Mouse (Mus musculus) midbrain, embryonic 12.5 days (tissue): ENCODE data around the gene Cast. TPM values are rescaled to one million over a fixed set of nuclear protein-coding genes. Genes with fewer than 3 reads are reported as not detected.

Experiments
- ATAC-seq: fragments of 200-750 bp; cut with Nextera tagmentation; 2 replicates; pipeline ENCODE4 v1.8.0; 2017; ENCODE audit warnings: low read depth, moderate TSS enrichment, moderate library complexity; ENCODE audit not compliant: low FRiP score
- H3K27ac ChIP-seq: fragments of 300-500 bp; sonication (generic); replicated peaks from 2 replicates; pipeline ENCODE4 v1.5.1; 2016; ENCODE audit warnings: mild to moderate bottlenecking
- H3K27me3 ChIP-seq: fragments of 300-500 bp; sonication (generic); 2 replicates; pipeline ENCODE4 v1.6.1; 2016; ENCODE audit warnings: mild to moderate bottlenecking
- H3K36me3 ChIP-seq: fragments of 300-500 bp; sonication (generic); 2 replicates; pipeline ENCODE4 v1.6.1; 2016
- H3K4me1 ChIP-seq: fragments of 300-500 bp; sonication (generic); 2 replicates; pipeline ENCODE4 v1.6.1; 2016
- H3K4me2 ChIP-seq: fragments of 300-500 bp; sonication (generic); replicated peaks from 2 replicates; pipeline ENCODE4 v1.6.1; 2016; ENCODE audit warnings: mild to moderate bottlenecking, moderate library complexity
- H3K4me3 ChIP-seq: fragments of 300-500 bp; sonication (generic); 2 replicates; pipeline ENCODE4 v1.5.1; 2016; ENCODE audit warnings: mild to moderate bottlenecking
- H3K9ac ChIP-seq: fragments of 300-500 bp; sonication (generic); replicated peaks from 2 replicates; pipeline ENCODE4 v1.6.1; 2016; ENCODE audit warnings: mild to moderate bottlenecking, moderate library complexity
- H3K9me3 ChIP-seq: fragments of 300-500 bp; sonication (generic); 2 replicates; pipeline ENCODE4 v1.6.1; 2016; ENCODE audit warnings: mild to moderate bottlenecking
- WGBS: fragments of 180-500 bp; shearing (Covaris S2); methylation state at CpG from one replicate; pipeline ENCODE4 v1.1.7; 2016; 5-methylcytosine and 5-hydroxymethylcytosine counted together
- polyA plus RNA-seq: library from polyadenylated mRNA; unstranded; fragments of >200 nt; fragmentation: Nextera tagmentation; extraction: Ambion mirVana; gene quantifications from 2 replicates; pipeline ENCODE4 v1.2.1, GENCODE M21; 2016

Gene Cast
- polyA plus RNA-seq, 1 experiment from 2014 or later = 16.6 TPM

- H3K27ac ChIP-seq = no peak overlapping the region
- ATAC-seq = peak; percentile 97
- WGBS = under 1% methylated on average over 21 of the region's 21 CpGs
- no peaks in the 10 kb centered on the region for H3K36me3 ChIP-seq
- peak overlapping the region; percentile 39 for H3K4me3 ChIP-seq
- H3K4me2 ChIP-seq = peak overlapping the region; percentile 58
- H3K27me3 ChIP-seq = no peaks in the 10 kb centered on the region
- peaks cover 5% of the 10 kb centered on the region; the same call in 1 of the 2 replicates for H3K4me1 ChIP-seq
- peak overlapping the region; percentile 48; the same call in 1 of the 2 replicates for H3K9ac ChIP-seq
- no peaks in the 10 kb centered on the region for H3K9me3 ChIP-seq
Measured at GRCm38 (mm10) chr13:74770480-74770879, 38.1 kb downstream of the Cast start.

- Histone ChIP-seq H3K9me3 (no peaks in the 10 kb centered on the region), H3K4me1 (peaks cover 5% of the 10 kb centered on the region; the same call in 1 of the 2 replicates), H3K9ac (peak overlapping the region; percentile 48; the same call in 1 of the 2 replicates), H3K36me3 (no peaks in the 10 kb centered on the region), H3K27ac (no peak overlapping the region), H3K27me3 (no peaks in the 10 kb centered on the region), H3K4me3 (peak overlapping the region; percentile 39), H3K4me2 (peak overlapping the region; percentile 58)
- ATAC-seq = peak; percentile 34
- 16% methylated on average over 7 of the region's 8 CpGs for WGBS
Measured at GRCm38 (mm10) chr13:74769871-74770270, 38.7 kb downstream of the Cast start.

GRCm38 (mm10) chr13:74767186-74767585 is 41.4 kb downstream of the Cast start:
- Histone ChIP-seq H3K9ac (no peak overlapping the region), H3K27me3 (no peaks in the 10 kb centered on the region), H3K4me3 (no peak overlapping the region), H3K4me1 (peaks cover 5% of the 10 kb centered on the region; the same call in 1 of the 2 replicates), H3K9me3 (no peaks in the 10 kb centered on the region), H3K4me2 (no peak overlapping the region), H3K27ac (no peak overlapping the region), H3K36me3 (no peaks in the 10 kb centered on the region)
- WGBS = 76% methylated on average over 2 of the region's 2 CpGs
- ATAC-seq = no peak

GRCm38 (mm10) chr13:74762741-74763140 is 45.9 kb downstream of the Cast start:
- H3K4me2 ChIP-seq = no peak overlapping the region
- no peak for ATAC-seq
- 95% methylated on average over 1 of the region's 1 CpGs for WGBS

GRCm38 (mm10) chr13:74759152-74759551 is 49.5 kb downstream of the Cast start:
- WGBS = 89% methylated on average over 1 of the region's 1 CpGs

More at GRCm38 (mm10) chr13:74762741-74763140, 45.9 kb downstream of the Cast start:
- Histone ChIP-seq H3K4me1 (no peaks in the 10 kb centered on the region), H3K4me3 (no peak overlapping the region), H3K27me3 (no peaks in the 10 kb centered on the region), H3K36me3 (no peaks in the 10 kb centered on the region), H3K9ac (no peak overlapping the region), H3K9me3 (no peaks in the 10 kb centered on the region), H3K27ac (no peak overlapping the region)

GRCm38 (mm10) chr13:74743219-74743618 is 65.4 kb downstream of the Cast start:
- Histone ChIP-seq H3K4me2 (no peak overlapping the region), H3K4me3 (no peak overlapping the region)
- WGBS = 54% methylated on average over 5 of the region's 5 CpGs

More at GRCm38 (mm10) chr13:74759152-74759551, 49.5 kb downstream of the Cast start:
- no peaks in the 10 kb centered on the region for H3K4me1 ChIP-seq
- H3K9ac ChIP-seq = no peak overlapping the region
- no peak overlapping the region for H3K27ac ChIP-seq
- H3K4me2 ChIP-seq = no peak overlapping the region
- no peaks in the 10 kb centered on the region for H3K9me3 ChIP-seq
- ATAC-seq = no peak
- H3K36me3 ChIP-seq = no peaks in the 10 kb centered on the region
- H3K27me3 ChIP-seq = no peaks in the 10 kb centered on the region
- H3K4me3 ChIP-seq = no peak overlapping the region

GRCm38 (mm10) chr13:74736396-74736795 is 72.2 kb downstream of the Cast start:
- Histone ChIP-seq H3K27ac (no peak overlapping the region), H3K4me2 (no peak overlapping the region), H3K27me3 (no peaks in the 10 kb centered on the region), H3K9ac (no peak overlapping the region), H3K9me3 (no peaks in the 10 kb centered on the region), H3K36me3 (no peaks in the 10 kb centered on the region), H3K4me1 (no peaks in the 10 kb centered on the region), H3K4me3 (no peak overlapping the region)
- ATAC-seq = no peak
- WGBS = 88% methylated on average over 2 of the region's 2 CpGs

More at GRCm38 (mm10) chr13:74743219-74743618, 65.4 kb downstream of the Cast start:
- ATAC-seq = no peak
- Histone ChIP-seq H3K27ac (no peak overlapping the region), H3K9me3 (no peaks in the 10 kb centered on the region), H3K27me3 (no peaks in the 10 kb centered on the region), H3K9ac (no peak overlapping the region), H3K36me3 (no peaks in the 10 kb centered on the region), H3K4me1 (no peaks in the 10 kb centered on the region)

GRCm38 (mm10) chr13:74735834-74736233 is 72.8 kb downstream of the Cast start:
- 89% methylated on average over 5 of the region's 5 CpGs for WGBS
- Histone ChIP-seq H3K36me3 (no peaks in the 10 kb centered on the region), H3K9ac (no peak overlapping the region), H3K4me2 (no peak overlapping the region), H3K27ac (no peak overlapping the region), H3K4me3 (no peak overlapping the region), H3K9me3 (no peaks in the 10 kb centered on the region), H3K4me1 (no peaks in the 10 kb centered on the region), H3K27me3 (no peaks in the 10 kb centered on the region)
- no peak for ATAC-seq

GRCm38 (mm10) chr13:74733726-74734125 is 74.9 kb downstream of the Cast start:
- 88% methylated on average over 4 of the region's 4 CpGs for WGBS
- no peak overlapping the region for H3K9ac ChIP-seq

GRCm38 (mm10) chr13:74719002-74719401 is 89.6 kb downstream of the Cast start:
- no peak for ATAC-seq
- 0 out of 2 replicates have a peak, but pooled peaks cover 6% of the 10 kb centered on the region for H3K9me3 ChIP-seq
- H3K4me1 ChIP-seq = no peaks in the 10 kb centered on the region
- H3K27me3 ChIP-seq = no peaks in the 10 kb centered on the region
- WGBS = 89% methylated on average over 2 of the region's 2 CpGs
- H3K9ac ChIP-seq = no peak overlapping the region
- H3K4me2 ChIP-seq = no peak overlapping the region
- H3K36me3 ChIP-seq = no peaks in the 10 kb centered on the region
- no peak overlapping the region for H3K4me3 ChIP-seq
- no peak overlapping the region for H3K27ac ChIP-seq

More at GRCm38 (mm10) chr13:74733726-74734125, 74.9 kb downstream of the Cast start:
- Histone ChIP-seq H3K4me2 (no peak overlapping the region), H3K36me3 (no peaks in the 10 kb centered on the region), H3K9me3 (no peaks in the 10 kb centered on the region), H3K4me3 (no peak overlapping the region), H3K27me3 (no peaks in the 10 kb centered on the region), H3K4me1 (no peaks in the 10 kb centered on the region), H3K27ac (no peak overlapping the region)
- ATAC-seq = no peak

GRCm38 (mm10) chr13:74696225-74696624 is 112.4 kb downstream of the Cast start:
- H3K4me1 ChIP-seq = no peaks in the 10 kb centered on the region
- 54% methylated on average over 3 of the region's 3 CpGs for WGBS
- no peaks in the 10 kb centered on the region for H3K27me3 ChIP-seq
- no peak overlapping the region for H3K9ac ChIP-seq
- H3K4me3 ChIP-seq = no peak overlapping the region
- H3K27ac ChIP-seq = no peak overlapping the region
- H3K9me3 ChIP-seq = no peaks in the 10 kb centered on the region
- H3K4me2 ChIP-seq = no peak overlapping the region
- H3K36me3 ChIP-seq = peaks cover 4% of the 10 kb centered on the region; the same call in 1 of the 2 replicates
- ATAC-seq = no peak

- H3K27me3 ChIP-seq = no peaks in the 10 kb centered on the region
- H3K4me2 ChIP-seq = no peak overlapping the region
- no peak overlapping the region for H3K9ac ChIP-seq
- H3K4me3 ChIP-seq = no peak overlapping the region
- H3K9me3 ChIP-seq = no peaks in the 10 kb centered on the region
- H3K4me1 ChIP-seq = no peaks in the 10 kb centered on the region
- no peak for ATAC-seq
- no peak overlapping the region for H3K27ac ChIP-seq
- peaks cover 4% of the 10 kb centered on the region; the same call in 1 of the 2 replicates for H3K36me3 ChIP-seq
- 91% methylated on average over 5 of the region's 5 CpGs for WGBS
Measured at GRCm38 (mm10) chr13:74695497-74696193, 113.0 kb downstream of the Cast start.
